Mouse (Mus musculus) induced T-regulatory cell, adult 2 months (primary cell): ENCODE measurements at regions not wholly inside any gene's neighbourhood (a gene's known extent, or its start where the extent isn't known, plus 50 kb on each side); places are given as distances from the start of the nearest gene placed in this dataset.

Experiments
- DNase-seq: peaks from one replicate; pipeline ENCODE4 v3.0.0-alpha.2; 2012; ENCODE audit warnings: low read depth

GRCm38 (mm10) chr6:116901816-116902215, 185.1 kb upstream of the Tmem72 start:
- DNase-seq: no peak

- DNase-seq: no peak
These were observed 185.7 kb upstream of the Tmem72 start for GRCm38 (mm10) chr6:116902371-116902770.

GRCm38 (mm10) chr6:116906426-116907172, 189.9 kb upstream of the Tmem72 start:
- no peak for DNase-seq

DNA sequence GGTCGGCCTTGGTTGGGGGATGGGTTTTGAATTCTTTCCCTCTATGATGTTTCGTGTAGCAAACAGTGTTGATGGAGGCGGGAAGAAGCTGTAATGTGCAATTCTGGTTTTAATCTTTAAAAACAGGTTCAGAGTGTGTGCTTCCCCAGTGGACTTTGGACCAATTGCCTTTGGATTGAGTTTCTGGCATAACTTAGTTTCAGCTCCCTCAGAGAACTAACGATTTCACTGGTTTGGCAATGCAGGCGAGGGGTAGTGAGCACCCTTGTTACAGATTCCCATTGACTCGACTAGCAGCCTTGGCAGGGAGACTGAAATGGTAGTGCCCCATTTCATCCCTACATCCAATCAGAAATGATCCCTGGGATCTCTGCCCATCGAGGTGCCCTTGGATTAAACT, 193.9 kb upstream of the Tmem72 start:
- DNase-seq: no peak

DNA sequence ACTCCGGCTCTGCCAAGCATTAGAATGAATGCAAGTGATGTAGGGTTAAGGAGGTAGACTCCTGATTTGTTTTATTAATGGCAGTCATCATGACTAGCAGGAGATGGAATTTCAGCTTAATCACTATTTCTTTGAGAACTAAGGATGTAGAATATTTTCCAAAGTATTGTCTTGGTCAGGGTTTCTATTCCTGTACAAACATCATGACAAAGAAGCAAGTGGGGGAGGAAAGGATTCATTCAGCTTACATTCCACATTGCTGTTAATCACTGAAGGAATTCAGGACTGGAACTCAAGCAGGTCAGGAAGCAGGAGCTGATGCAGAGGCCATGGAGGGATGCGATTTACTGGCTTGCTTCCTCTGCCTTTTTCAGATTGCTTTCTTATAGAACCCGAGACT, 195.4 kb upstream of the Tmem72 start:
- DNase-seq: no peak

- no peak for DNase-seq
These were observed 197.4 kb upstream of the Tmem72 start for GRCm38 (mm10) chr6:116914073-116914472.

DNA sequence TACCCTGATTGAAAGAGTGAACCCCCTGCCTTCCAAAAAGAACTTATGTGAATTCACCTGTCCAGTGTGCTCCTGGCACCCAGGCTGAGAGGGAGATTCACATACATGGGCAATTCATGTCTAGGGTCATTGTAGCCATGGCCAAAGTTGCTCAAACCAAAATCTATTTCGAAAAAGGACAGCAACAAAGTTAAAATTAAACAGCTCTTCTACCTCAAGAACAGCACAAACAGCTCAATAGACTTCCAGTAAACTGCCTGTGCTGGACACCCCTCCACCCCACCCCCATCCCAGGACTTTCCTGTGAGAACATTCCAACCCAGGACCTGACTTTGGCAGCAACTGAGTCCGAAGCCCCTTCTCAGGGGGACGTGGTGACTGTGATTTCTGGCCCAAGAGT, 218.3 kb upstream of the Tmem72 start:
- DNase-seq: no peak

GRCm38 (mm10) chr6:116941576-116941975, 224.9 kb upstream of the Tmem72 start:
- no peak for DNase-seq

GRCm38 (mm10) chr6:116942696-116943095, 225.6 kb upstream of the Cxcl12 start:
- DNase-seq: no peak

DNA sequence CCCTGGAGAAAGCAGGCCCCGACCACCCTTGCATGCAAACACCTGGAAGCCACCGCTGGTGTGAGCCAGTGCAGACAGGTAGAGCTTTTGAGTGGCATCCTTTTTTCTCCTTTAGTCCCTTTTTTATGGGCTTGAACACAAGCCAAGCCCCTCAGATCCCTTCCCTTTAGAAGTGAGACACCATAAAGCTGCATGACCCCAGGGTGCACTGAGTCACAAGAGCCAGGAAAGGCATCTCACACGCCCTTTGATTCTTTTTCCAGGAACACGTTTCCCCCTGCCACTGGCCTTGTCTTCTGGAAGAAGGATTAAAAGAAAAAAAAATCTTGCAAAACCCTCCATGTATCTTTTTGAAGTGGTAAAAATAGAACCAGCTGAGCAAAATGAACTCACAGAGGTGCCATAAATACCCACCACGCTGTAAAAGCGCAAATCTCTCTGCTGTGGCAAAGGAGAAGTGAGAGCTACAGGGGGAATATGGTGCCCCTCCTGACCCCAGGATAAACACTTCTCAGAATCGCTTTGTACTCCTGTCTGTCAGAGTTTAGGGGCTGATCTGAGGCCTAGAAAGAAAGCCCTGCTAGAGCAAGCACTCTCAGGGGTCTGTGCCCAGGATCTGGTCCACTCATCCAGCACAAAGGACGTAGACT, 222.1 kb upstream of the Cxcl12 start:
- DNase-seq: no peak

DNA sequence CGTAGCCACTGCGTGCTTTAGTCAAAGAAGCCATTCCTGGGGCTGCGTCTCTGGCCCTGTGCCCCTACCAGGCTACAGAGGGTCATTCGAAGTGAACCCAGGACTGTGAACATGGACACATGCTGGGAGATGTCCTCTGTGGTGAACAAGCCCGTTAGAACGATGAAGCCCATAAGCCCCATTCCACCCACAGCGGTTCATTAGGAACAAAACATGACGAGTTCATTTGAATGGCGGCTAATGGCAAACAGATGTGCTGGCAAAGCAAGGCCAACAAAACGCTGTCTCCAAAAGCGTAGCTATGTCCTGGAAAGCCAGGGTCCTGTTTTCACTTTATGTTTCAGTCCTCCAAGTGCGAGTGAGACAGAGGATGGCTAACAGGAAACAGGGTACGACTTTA, 208.7 kb upstream of the Cxcl12 start:
- no peak for DNase-seq

DNA sequence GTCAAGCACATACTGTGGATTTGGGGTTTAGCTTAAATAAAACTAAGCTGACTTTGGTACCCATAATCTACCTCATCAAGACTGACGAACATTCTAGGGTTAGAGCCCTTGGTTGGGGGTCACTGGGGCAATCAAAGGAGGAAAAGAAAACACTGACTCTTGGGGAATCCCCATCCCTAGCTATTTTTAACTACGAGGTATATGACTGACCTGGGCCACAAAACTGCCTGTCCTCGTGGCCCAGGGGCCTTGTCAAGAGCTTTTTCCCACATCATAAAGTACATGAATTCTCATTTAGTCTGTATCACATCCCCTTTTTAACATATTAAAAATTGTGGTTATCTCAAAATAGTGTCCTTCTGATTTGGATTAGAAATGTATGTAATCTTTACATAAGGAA, 207.7 kb upstream of the Cxcl12 start:
- no peak for DNase-seq

DNA sequence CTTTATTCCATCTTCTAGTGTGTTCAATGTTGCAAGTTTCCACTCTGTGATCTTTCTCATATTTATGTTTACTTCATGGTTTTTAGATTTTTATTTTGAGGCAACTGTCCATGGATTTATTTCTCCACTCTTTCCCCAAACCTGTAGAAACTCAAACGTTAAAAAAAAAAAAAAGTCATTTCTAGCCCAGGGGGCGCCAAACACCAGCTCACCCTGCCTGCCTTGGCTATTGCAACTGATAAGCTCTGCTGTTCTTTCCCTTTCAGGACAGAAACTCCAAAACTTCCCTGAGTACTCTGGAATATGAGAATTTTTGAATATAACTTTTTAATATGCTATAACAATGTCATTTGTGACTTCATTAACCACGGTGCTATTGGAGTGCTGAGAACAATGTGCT, 201.9 kb upstream of the Cxcl12 start:
- DNase-seq: no peak

DNA sequence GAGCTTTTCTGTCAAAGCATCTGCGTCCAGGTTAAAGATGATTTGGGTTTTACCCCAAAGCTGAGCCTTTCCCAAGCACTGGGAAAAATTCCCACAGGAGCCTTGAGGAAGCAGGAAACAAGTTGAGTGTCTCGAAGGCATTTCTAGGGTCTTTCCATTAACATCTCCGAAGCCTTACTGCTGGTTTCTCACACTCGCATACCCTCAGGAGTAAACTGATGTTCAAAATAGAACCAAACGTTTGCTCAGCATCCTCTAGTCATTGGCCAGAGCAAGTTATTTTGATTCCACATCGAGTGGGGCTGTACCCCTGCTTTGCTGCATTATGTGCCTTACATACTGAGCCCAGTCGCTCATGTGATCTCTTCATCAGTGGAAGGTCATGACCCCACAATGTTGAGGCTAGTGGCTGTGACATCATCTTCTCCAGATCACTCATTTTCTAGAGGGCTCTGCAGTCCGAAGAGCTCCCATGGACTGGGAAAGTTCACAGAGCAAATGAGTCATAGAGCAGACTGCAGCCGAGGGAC, 198.9 kb upstream of the Cxcl12 start:
- no peak for DNase-seq

DNA sequence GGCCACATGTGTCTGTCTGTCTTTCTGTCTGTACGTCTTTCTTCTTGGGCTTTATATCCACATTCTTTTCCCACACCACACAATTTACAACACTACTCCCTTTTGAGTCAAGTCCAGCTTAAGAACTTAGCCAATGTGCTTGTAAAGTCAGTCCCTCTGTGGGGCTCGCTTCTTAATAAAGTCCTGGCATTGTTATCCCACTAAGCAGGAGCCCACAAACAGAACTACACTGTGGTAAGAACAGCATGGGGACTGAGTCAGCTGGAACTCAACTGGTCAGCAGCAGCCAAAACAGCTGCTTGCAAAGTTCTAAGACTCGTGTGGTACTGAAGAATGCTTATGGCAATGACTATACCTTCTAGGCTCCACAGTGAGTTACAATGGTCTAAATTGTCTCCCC, 193.5 kb upstream of the Cxcl12 start:
- no peak for DNase-seq

- no peak for DNase-seq
These were observed 187.9 kb upstream of the Cxcl12 start for GRCm38 (mm10) chr6:116980349-116980995.

- no peak for DNase-seq
These were observed 183.1 kb upstream of the Cxcl12 start for GRCm38 (mm10) chr6:116985147-116985737.

GRCm38 (mm10) chr6:116986266-116987000, 181.9 kb upstream of the Cxcl12 start:
- no peak for DNase-seq

DNA sequence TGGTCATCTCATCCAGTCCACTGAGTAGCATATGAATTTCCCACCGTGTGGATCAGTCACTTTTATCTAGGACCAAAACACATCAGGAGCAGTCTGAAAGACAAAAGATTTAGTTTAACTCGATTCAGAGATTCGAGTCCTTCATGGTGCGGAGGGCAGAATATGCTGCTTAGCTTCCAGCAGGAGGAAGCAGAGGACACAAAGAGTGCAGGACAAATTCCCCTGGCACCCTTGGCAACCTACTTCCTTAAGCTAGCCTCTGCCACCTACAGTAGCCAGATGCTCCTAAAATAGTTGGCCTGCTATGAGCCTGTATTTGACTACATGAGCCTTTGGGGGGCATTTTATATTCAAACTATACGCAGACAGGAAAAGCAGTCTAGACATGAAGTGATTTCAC, 181.1 kb upstream of the Cxcl12 start:
- DNase-seq: no peak

- DNase-seq: no peak
These were observed 169.2 kb upstream of the Cxcl12 start for GRCm38 (mm10) chr6:116998948-116999682.

GRCm38 (mm10) chr6:116999940-117000339, 168.4 kb upstream of the Cxcl12 start:
- no peak for DNase-seq
